10 mouse cellular contexts compared by ENCODE assay signal in the genomic region with DNA sequence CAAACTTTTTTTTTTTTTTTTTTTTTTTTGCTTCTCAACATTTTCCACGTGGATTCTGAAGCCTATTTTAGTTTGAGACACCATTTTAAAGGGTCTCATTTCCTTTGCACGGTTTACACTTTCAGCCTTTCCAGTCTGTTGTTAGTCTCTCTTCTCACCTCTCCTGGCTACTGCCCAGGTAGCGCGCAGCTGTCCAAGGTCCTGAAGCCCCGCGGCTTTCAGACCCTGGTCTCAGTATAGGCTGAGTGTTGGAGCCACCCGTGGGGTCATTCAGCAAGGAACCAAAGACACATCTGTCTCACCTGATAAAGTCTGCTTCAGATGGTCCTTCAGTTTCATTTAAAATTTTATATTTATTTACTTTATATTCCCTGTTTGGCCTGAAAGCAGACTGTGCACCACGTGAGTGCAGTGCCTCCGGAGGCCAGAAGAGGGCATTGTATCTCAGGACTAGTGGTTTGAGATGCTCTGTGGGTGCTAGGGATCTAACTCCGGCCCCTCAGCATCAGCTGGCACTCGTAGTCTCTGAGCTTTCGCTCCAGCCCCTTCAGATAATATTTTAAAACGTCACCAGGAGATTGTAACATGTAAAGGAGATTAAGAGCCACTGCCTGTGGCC.
A peak's percentile ranks its signal among the peaks of the same experiment; 100 is the strongest.
DNase-seq lines count a peak whose midpoint lies in the region; ATAC-seq and TF ChIP-seq lines count a peak whose summit lies in the region.
"Had no signal": no experiment of that assay in that cellular context is flagged by ENCODE, and none has a peak within 500 bp of the region (broad histone marks: within the 10 kb centered on the region; RNA-seq: fewer than 3 reads in every experiment).

No protein-coding gene starts in this region.

- no peaks in the 10 kb centered on the region for H3K9me3 ChIP-seq in midbrain, postnatal 0 days (ENCODE audit: low read length)
- H3K9me3 ChIP-seq in midbrain, embryonic 15.5 days = no peaks in the 10 kb centered on the region
- H3K9me3 ChIP-seq: neural tube, embryonic 12.5 days had no signal

- no peaks in the 10 kb centered on the region for H3K4me1 ChIP-seq in midbrain, postnatal 0 days (ENCODE audit: insufficient read depth, low read length)
- H3K4me1 ChIP-seq in midbrain, embryonic 15.5 days = no peaks in the 10 kb centered on the region
- no peaks in the 10 kb centered on the region for H3K4me1 ChIP-seq in testis, adult 2 months (ENCODE audit: control insufficient read depth, insufficient read depth, low read length)
- H3K4me1 ChIP-seq: neural tube, embryonic 12.5 days had no signal

- intact Hi-C loops in gastrocnemius, postnatal 36 days (cut with DNase I) = no loop called here

- peak; percentile 28; the same call in 1 of the 2 replicates for TF ChIP-seq CTCF in midbrain, postnatal 0 days (IDR thresholded peaks at IDR 0.05)
- TF ChIP-seq CTCF in testis, adult 2 months (IDR thresholded peaks at IDR 0.05; ENCODE audit: control insufficient read depth, insufficient read depth, insufficient replicate concordance, low read depth, low read length) = peak; percentile 65; the same call in 1 of the 2 replicates

- no peaks in the 10 kb centered on the region for H3K27me3 ChIP-seq in midbrain, postnatal 0 days (ENCODE audit: insufficient read depth, low read length)
- H3K27me3 ChIP-seq in midbrain, embryonic 15.5 days (replicated peaks) = no peaks in the 10 kb centered on the region
- H3K27me3 ChIP-seq in testis, adult 2 months (ENCODE audit: control insufficient read depth, insufficient read depth, low read length) = no peaks in the 10 kb centered on the region
- H3K27me3 ChIP-seq: neural tube, embryonic 12.5 days had no signal

- no peak overlapping the region for H3K27ac ChIP-seq in midbrain, postnatal 0 days (ENCODE audit: low read depth, low read length)
- H3K27ac ChIP-seq in midbrain, embryonic 15.5 days = no peak overlapping the region
- H3K27ac ChIP-seq in testis, adult 2 months (ENCODE audit: control insufficient read depth, insufficient read depth, low read depth, low read length) = no peak overlapping the region
- H3K27ac ChIP-seq: neural tube, embryonic 12.5 days had no signal

- no peak for ATAC-seq in midbrain, postnatal 0 days (ENCODE audit: low FRiP score)
- ATAC-seq in midbrain, embryonic 15.5 days (replicated peaks) = no peak
- no peak for ATAC-seq in megakaryocyte-erythroid progenitor cell, adult 5-6 weeks (replicated peaks; ENCODE audit: low FRiP score, low TSS enrichment, poor library complexity, severe bottlenecking)

- WGBS in midbrain, postnatal 0 days = 64% methylated on average over 13 of the region's 13 CpGs
- 68% methylated on average over 13 of the region's 13 CpGs for WGBS in midbrain, embryonic 15.5 days

- H3K4me2 ChIP-seq in midbrain, postnatal 0 days (ENCODE audit: low read depth, low read length, poor library complexity, severe bottlenecking) = no peak overlapping the region
- no peak overlapping the region for H3K4me2 ChIP-seq in midbrain, embryonic 15.5 days
- H3K4me2 ChIP-seq: neural tube, embryonic 12.5 days had no signal

- H3K36me3 ChIP-seq in midbrain, postnatal 0 days (ENCODE audit: insufficient read depth, low read length) = no peaks in the 10 kb centered on the region
- H3K36me3 ChIP-seq in midbrain, embryonic 15.5 days (replicated peaks) = no peaks in the 10 kb centered on the region
- no peaks in the 10 kb centered on the region for H3K36me3 ChIP-seq in testis, adult 2 months (ENCODE audit: control insufficient read depth, insufficient read depth, low read length)
- H3K36me3 ChIP-seq: neural tube, embryonic 12.5 days had no signal

- no peak for TF ChIP-seq POLR2A in testis, adult 2 months (IDR thresholded peaks at IDR 0.05; ENCODE audit: control insufficient read depth, low read depth, low read length)

- H3K9ac ChIP-seq in midbrain, postnatal 0 days (replicated peaks; ENCODE audit: low read length, poor library complexity, severe bottlenecking) = no peak overlapping the region
- no peak overlapping the region for H3K9ac ChIP-seq in midbrain, embryonic 15.5 days
- H3K9ac ChIP-seq: neural tube, embryonic 12.5 days had no signal

- DNase-seq in gastrocnemius, postnatal 10 days = peak; percentile 29
- DNase-seq in gastrocnemius, postnatal 36 days = no peak
- no peak for DNase-seq in midbrain, postnatal 0 days (ENCODE audit: low spot score)
- peak; percentile 57 for DNase-seq in forelimb bud, embryonic 11.5 days (ENCODE audit: low read depth, low spot score)
- DNase-seq in Muller cell, postnatal 12 days (ENCODE audit: inconsistent ontology term) = no peak
- DNase-seq: spleen, adult 18-20 months had no signal

- no peak overlapping the region for H3K4me3 ChIP-seq in midbrain, postnatal 0 days (ENCODE audit: low read depth, low read length)
- H3K4me3 ChIP-seq in midbrain, embryonic 15.5 days = no peak overlapping the region
- H3K4me3 ChIP-seq in testis, adult 2 months (ENCODE audit: control insufficient read depth, low read depth, low read length) = no peak overlapping the region
- H3K4me3 ChIP-seq: neural tube, embryonic 12.5 days had no signal

Comparison
In these comparisons a context has a peak if more than half of its experiments do, and no peak if none do; other contexts are left out.
1. DNase-seq: peak in gastrocnemius, postnatal 10 days (single experiment) and forelimb bud, embryonic 11.5 days (single experiment); none in gastrocnemius, postnatal 36 days (0 of 2), midbrain, postnatal 0 days (single experiment) and Muller cell, postnatal 12 days (single experiment).